Mouse (Mus musculus) neural tube, embryonic 12.5 days (tissue): ENCODE results near the gene Ngdn. TPM values are rescaled to one million over a fixed set of nuclear protein-coding genes. Genes with fewer than 3 reads are reported as not detected.

Source experiments
- ATAC-seq: fragments of 200-750 bp; cut with Nextera tagmentation; 2 replicates; pipeline ENCODE4 v1.8.0; 2017; ENCODE audit warnings: low read depth, mild to moderate bottlenecking, moderate TSS enrichment, moderate library complexity; ENCODE audit not compliant: low FRiP score
- H3K27ac ChIP-seq: fragments of 300-500 bp; sonication (generic); 2 replicates; pipeline ENCODE4 v1.5.1; 2016
- H3K27me3 ChIP-seq: fragments of 300-500 bp; sonication (generic); replicated peaks from 2 replicates; pipeline ENCODE4 v1.6.1; 2016; ENCODE audit warnings: mild to moderate bottlenecking
- H3K36me3 ChIP-seq: fragments of 300-500 bp; sonication (generic); 2 replicates; pipeline ENCODE4 v1.6.1; 2016; ENCODE audit warnings: mild to moderate bottlenecking
- H3K4me1 ChIP-seq: fragments of 300-500 bp; sonication (generic); 2 replicates; pipeline ENCODE4 v1.6.1; 2016
- H3K4me2 ChIP-seq: fragments of 300-500 bp; sonication (generic); replicated peaks from 2 replicates; pipeline ENCODE4 v1.6.1; 2016; ENCODE audit warnings: mild to moderate bottlenecking
- H3K4me3 ChIP-seq: fragments of 300-500 bp; sonication (generic); 2 replicates; pipeline ENCODE4 v1.5.1; 2016
- H3K9ac ChIP-seq: fragments of 300-500 bp; sonication (generic); 2 replicates; pipeline ENCODE4 v1.6.1; 2016; ENCODE audit warnings: mild to moderate bottlenecking
- H3K9me3 ChIP-seq: fragments of 300-500 bp; sonication (generic); 2 replicates; pipeline ENCODE4 v1.6.1; 2016; ENCODE audit warnings: mild to moderate bottlenecking
- WGBS: fragments of 180-500 bp; shearing (Covaris S2); methylation state at CpG from one replicate; pipeline ENCODE4 v1.1.7; 2016; 5-methylcytosine and 5-hydroxymethylcytosine counted together
- microRNA counts: library from miRNA; unstranded; fragments of <30 nt; microRNA quantifications from one replicate; lab custom pipeline; 2017
- microRNA-seq: library from miRNA; unstranded; fragments of <30 nt; microRNA quantifications from one replicate; pipeline ENCODE4, GENCODE M21; 2017
- polyA plus RNA-seq: library from polyadenylated mRNA; unstranded; fragments of >200 nt; fragmentation: Nextera tagmentation; extraction: Ambion mirVana; gene quantifications from 2 replicates; pipeline ENCODE4 v1.2.1, GENCODE M21; 2016

Ngdn gene
- polyA plus RNA-seq, 1 experiment from 2014 or later = 69.1 TPM

- H3K4me3 ChIP-seq = no peak overlapping the region
- H3K9ac ChIP-seq = no peak overlapping the region
- H3K4me1 ChIP-seq = peaks cover 21% of the 10 kb centered on the region
- H3K27me3 ChIP-seq = no peaks in the 10 kb centered on the region
- H3K36me3 ChIP-seq = peaks cover 74% of the 10 kb centered on the region
- 80% methylated on average over 35 of the region's 35 CpGs for WGBS
- no peak for ATAC-seq
- H3K27ac ChIP-seq = no peak overlapping the region
- H3K9me3 ChIP-seq = no peaks in the 10 kb centered on the region
- H3K4me2 ChIP-seq = no peak overlapping the region
Measured at GRCm38 (mm10) chr14:55064481-55065370, 49.5 kb downstream of the Ngdn start.

GRCm38 (mm10) chr14:55065391-55065790 is 50.1 kb downstream of the Ngdn start:
- H3K27me3 ChIP-seq = no peaks in the 10 kb centered on the region
- no peak overlapping the region for H3K4me3 ChIP-seq
- no peak overlapping the region for H3K4me2 ChIP-seq
- no peak overlapping the region for H3K27ac ChIP-seq
- H3K36me3 ChIP-seq = peaks cover 81% of the 10 kb centered on the region
- H3K9me3 ChIP-seq = no peaks in the 10 kb centered on the region
- H3K4me1 ChIP-seq = peaks cover 21% of the 10 kb centered on the region
- H3K9ac ChIP-seq = no peak overlapping the region
- ATAC-seq = no peak
- WGBS = 88% methylated on average over 13 of the region's 13 CpGs

- H3K4me3 ChIP-seq = no peak overlapping the region
- H3K4me2 ChIP-seq = no peak overlapping the region
- WGBS = 93% methylated on average over 8 of the region's 8 CpGs
- no peak overlapping the region for H3K9ac ChIP-seq
- peaks cover 86% of the 10 kb centered on the region for H3K36me3 ChIP-seq
- H3K9me3 ChIP-seq = no peaks in the 10 kb centered on the region
- peaks cover 19% of the 10 kb centered on the region for H3K4me1 ChIP-seq
- ATAC-seq = no peak
- H3K27me3 ChIP-seq = no peaks in the 10 kb centered on the region
- H3K27ac ChIP-seq = no peak overlapping the region
Measured at GRCm38 (mm10) chr14:55066042-55066441, 50.8 kb downstream of the Ngdn start.

DNA sequence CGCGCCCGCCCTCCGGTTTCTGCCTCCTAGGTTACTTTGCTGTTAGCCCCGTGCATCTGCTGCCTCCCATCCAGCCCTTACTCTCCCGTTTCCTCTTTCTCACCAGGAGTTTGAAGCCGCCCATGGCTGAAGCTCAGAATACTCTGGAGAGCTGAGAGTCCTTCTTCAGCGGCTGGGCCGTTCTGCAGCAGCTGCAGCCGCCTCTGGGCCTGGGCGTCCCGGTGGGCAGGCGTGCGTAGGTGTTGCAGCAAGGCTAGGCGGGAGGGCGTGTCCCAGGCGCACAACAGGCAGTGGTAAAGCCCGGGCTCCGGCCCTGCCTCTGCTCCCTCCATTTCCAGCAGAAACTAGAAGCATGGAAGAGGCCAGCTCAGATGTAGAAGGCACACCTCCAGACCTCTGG is 56.5 kb downstream of the Ngdn start:
- peaks cover 6% of the 10 kb centered on the region; the same call in 1 of the 2 replicates for H3K27me3 ChIP-seq
- WGBS = 21% methylated on average over 19 of the region's 19 CpGs
- no peak overlapping the region for H3K27ac ChIP-seq
- peaks cover 79% of the 10 kb centered on the region for H3K36me3 ChIP-seq
- peaks cover 14% of the 10 kb centered on the region for H3K4me1 ChIP-seq
- H3K4me2 ChIP-seq = no peak overlapping the region
- H3K4me3 ChIP-seq = no peak overlapping the region
- no peak for ATAC-seq
- no peaks in the 10 kb centered on the region for H3K9me3 ChIP-seq
- no peak overlapping the region for H3K9ac ChIP-seq

MicroRNAs within 50 kb of the gene (microRNA counts, 519-probe panel; counts per million panel counts)
- 342 counts per million, percentile 67 among the panel's probes with 10 or more counts for microRNA mmu-miR-208b (lab: Ali Mortazavi, UCI)

Small RNA genes lying within 50 kb of the gene (microRNA-seq; reads per million reads assigned to microRNA genes)
- gene Mir208b = 50.0 reads per million, percentile 43 among the genes with 10 or more reads in this experiment

Other genes starting within 250 kb of the Ngdn start
- 3.1 and 3.7 TPM in 2 replicates for gene Slc7a8, start 233.5 kb upstream of the Ngdn start, polyA plus RNA-seq
- gene Rnf212b, start 201.3 kb upstream of the Ngdn start, polyA plus RNA-seq = not detected in 2 replicates
- gene Homez, start 144.5 kb upstream of the Ngdn start, polyA plus RNA-seq = 15.7 and 16.6 TPM in 2 replicates
- 1.1 and 1.4 TPM in 2 replicates for gene Ppp1r3e, start 137.9 kb upstream of the Ngdn start, polyA plus RNA-seq
- 3.8 and 4.1 TPM in 2 replicates for gene Bcl2l2, start 132.1 kb upstream of the Ngdn start, polyA plus RNA-seq
- gene Gm20521, start 132.0 kb upstream of the Ngdn start, polyA plus RNA-seq = not detected in 2 replicates
- 214 and 236 TPM in 2 replicates for gene Pabpn1, start 123.0 kb upstream of the Ngdn start, polyA plus RNA-seq
- 126 and 131 TPM in 2 replicates for gene Slc22a17, start 102.3 kb upstream of the Ngdn start, polyA plus RNA-seq
- 29.1 and 31.2 TPM in 2 replicates for gene Efs, start 89.3 kb upstream of the Ngdn start, polyA plus RNA-seq
- 0.19 and 0.48 TPM in 2 replicates for gene Il25, start 82.8 kb upstream of the Ngdn start, polyA plus RNA-seq
- gene Cmtm5, start 79.2 kb upstream of the Ngdn start, polyA plus RNA-seq = 6.7 and 7.2 TPM in 2 replicates
- 2.9 and 3.8 TPM in 2 replicates for gene Myh6, start 48.5 kb upstream of the Ngdn start, polyA plus RNA-seq
- gene Gm17428, start 38.5 kb upstream of the Ngdn start, polyA plus RNA-seq = not detected in 2 replicates
- gene Myh7, start 20.8 kb upstream of the Ngdn start, polyA plus RNA-seq = 7.0 and 11.3 TPM in 2 replicates
- gene Zfhx2, start 76.9 kb downstream of the Ngdn start, polyA plus RNA-seq = 29.4 and 34.4 TPM in 2 replicates
- gene Thtpa, start 79.3 kb downstream of the Ngdn start, polyA plus RNA-seq = 25.7 and 26.5 TPM in 2 replicates
- 7.6 and 12.0 TPM in 2 replicates for gene Ap1g2, start 91.1 kb downstream of the Ngdn start, polyA plus RNA-seq
- gene Jph4, start 101.5 kb downstream of the Ngdn start, polyA plus RNA-seq = 12.3 and 13.8 TPM in 2 replicates
- 0.15 and 0.51 TPM in 2 replicates for gene Dhrs2, start 206.6 kb downstream of the Ngdn start, polyA plus RNA-seq